Mouse (Mus musculus) lung, postnatal 0 days (tissue): ENCODE data around the gene Gpx6. TPM values are rescaled to one million over a fixed set of nuclear protein-coding genes. Genes with fewer than 3 reads are reported as not detected.

ENCODE experiments used
- ATAC-seq: fragments of 200-750 bp; cut with Nextera tagmentation; 2 replicates; pipeline ENCODE4 v1.8.0; 2017; ENCODE audit warnings: moderate library complexity
- DNase-seq: peaks from one replicate; pipeline ENCODE4 v3.0.0-alpha.2; 2016; ENCODE audit warnings: low spot score
- H3K27ac ChIP-seq: fragments of 300-500 bp; sonication (generic); 2 replicates; pipeline ENCODE4 v1.5.1; 2014; ENCODE audit warnings: antibody characterized with exemption, mild to moderate bottlenecking, low read length, mixed read lengths
- H3K27me3 ChIP-seq: fragments of 300-500 bp; sonication (generic); replicated peaks from 2 replicates; pipeline ENCODE4 v1.6.1; 2014; ENCODE audit warnings: low read length, mixed read lengths; ENCODE audit not compliant: insufficient read depth
- H3K36me3 ChIP-seq: fragments of 300-500 bp; sonication (generic); 2 replicates; pipeline ENCODE4 v1.6.1; 2014; ENCODE audit warnings: low read length, mixed read lengths; ENCODE audit not compliant: insufficient read depth
- H3K4me1 ChIP-seq: fragments of 300-500 bp; sonication (generic); 2 replicates; pipeline ENCODE4 v1.6.1; 2014; ENCODE audit warnings: antibody characterized with exemption, low read depth, low read length, mixed read lengths; ENCODE audit not compliant: insufficient read depth
- H3K4me2 ChIP-seq: fragments of 300-500 bp; sonication (generic); replicated peaks from 2 replicates; pipeline ENCODE4 v1.6.1; 2014; ENCODE audit warnings: low read depth, mild to moderate bottlenecking, low read length, moderate library complexity, mixed read lengths
- H3K4me3 ChIP-seq: fragments of 300-500 bp; sonication (generic); 2 replicates; pipeline ENCODE4 v1.5.1; 2014; ENCODE audit warnings: low read depth, low read length
- H3K9ac ChIP-seq: fragments of 300-500 bp; sonication (generic); replicated peaks from 2 replicates; pipeline ENCODE4 v1.6.1; 2014; ENCODE audit warnings: low read depth, mild to moderate bottlenecking
- H3K9me3 ChIP-seq: fragments of 300-500 bp; sonication (generic); 2 replicates; pipeline ENCODE4 v1.6.1; 2016; ENCODE audit warnings: low read length, mixed read lengths
- CTCF ChIP-seq: IDR thresholded peaks from 2 replicates; pipeline ENCODE4 v1.5.1; 2016; ENCODE audit warnings: antibody characterized with exemption, mild to moderate bottlenecking
- EP300 ChIP-seq: IDR thresholded peaks from 2 replicates; pipeline ENCODE4 v1.6.1; 2016; ENCODE audit warnings: antibody characterized with exemption, mild to moderate bottlenecking, control low read depth
- WGBS: fragments of 180-500 bp; shearing (Covaris S2); extraction: QIAGEN DNeasy Blood & Tissue Kit; methylation state at CpG from one replicate; pipeline ENCODE4 v1.1.7; 2014; 5-methylcytosine and 5-hydroxymethylcytosine counted together
- polyA plus RNA-seq: library from polyadenylated mRNA; unstranded; fragments of >200 nt; fragmentation: Nextera tagmentation; extraction: Ambion mirVana; gene quantifications from 2 replicates; pipeline ENCODE4 v1.2.1, GENCODE M21; 2015

Gpx6 gene
- polyA plus RNA-seq, 1 experiment from 2014 or later: 0.27 TPM

- TF ChIP-seq EP300 (no peak), CTCF (no peak)
- H3K36me3 ChIP-seq: no peaks in the 10 kb centered on the region
- H3K27me3 ChIP-seq: no peaks in the 10 kb centered on the region
- no peaks in the 10 kb centered on the region for H3K9me3 ChIP-seq
- ATAC-seq: no peak
- 12% methylated on average over 18 of the region's 18 CpGs for WGBS
- no peak overlapping the region for H3K9ac ChIP-seq
- H3K27ac ChIP-seq: no peak overlapping the region
- 0 out of 2 replicates have a peak overlapping the region, but pooled peaks have one; percentile 12 for H3K4me2 ChIP-seq
- no peaks in the 10 kb centered on the region for H3K4me1 ChIP-seq
- no peak overlapping the region for H3K4me3 ChIP-seq
- DNase-seq: no peak
Measured at GRCm38 (mm10) chr13:21321890-21322494, 10.1 kb downstream of the Gpx6 start.

- Histone ChIP-seq H3K27ac (no peak overlapping the region), H3K9me3 (no peaks in the 10 kb centered on the region), H3K9ac (no peak overlapping the region), H3K27me3 (no peaks in the 10 kb centered on the region), H3K36me3 (no peaks in the 10 kb centered on the region), H3K4me1 (no peaks in the 10 kb centered on the region), H3K4me3 (no peak overlapping the region), H3K4me2 (no peak overlapping the region)
- no peak for TF ChIP-seq CTCF
- TF ChIP-seq EP300: no peak
- DNase-seq (no peak), ATAC-seq (no peak)
- WGBS: 15% methylated on average over 18 of the region's 18 CpGs
Measured at GRCm38 (mm10) chr13:21322509-21323375, 10.8 kb downstream of the Gpx6 start.

- H3K36me3 ChIP-seq: no peaks in the 10 kb centered on the region
- H3K4me1 ChIP-seq: no peaks in the 10 kb centered on the region
- no peaks in the 10 kb centered on the region for H3K27me3 ChIP-seq
- no peak overlapping the region for H3K4me2 ChIP-seq
- no peak for ATAC-seq
- no peak for DNase-seq
- H3K27ac ChIP-seq: no peak overlapping the region
- no peaks in the 10 kb centered on the region for H3K9me3 ChIP-seq
- no peak overlapping the region for H3K4me3 ChIP-seq
- no peak overlapping the region for H3K9ac ChIP-seq
- TF ChIP-seq EP300 (no peak), CTCF (no peak)
- 62% methylated on average over 6 of the region's 6 CpGs for WGBS
Measured at GRCm38 (mm10) chr13:21323405-21323804, 11.5 kb downstream of the Gpx6 start.

GRCm38 (mm10) chr13:21326191-21326590 is 14.3 kb downstream of the Gpx6 start:
- H3K4me3 ChIP-seq: peak overlapping the region; percentile 24; the same call in 1 of the 2 replicates
- WGBS: 8% methylated on average over 4 of the region's 4 CpGs
- DNase-seq: peak; percentile 67
- no peaks in the 10 kb centered on the region for H3K9me3 ChIP-seq
- H3K4me1 ChIP-seq: no peaks in the 10 kb centered on the region
- H3K36me3 ChIP-seq: no peaks in the 10 kb centered on the region
- 0 out of 2 replicates have a peak, but pooled peaks have one; percentile 14 for ATAC-seq
- H3K27me3 ChIP-seq: no peaks in the 10 kb centered on the region
- peak overlapping the region; percentile 50 for H3K4me2 ChIP-seq
- peak; percentile 71 for TF ChIP-seq CTCF
- TF ChIP-seq EP300: no peak
- no peak overlapping the region for H3K27ac ChIP-seq
- no peak overlapping the region for H3K9ac ChIP-seq

- WGBS: under 1% methylated on average over 24 of the region's 24 CpGs
- Histone ChIP-seq H3K4me3 (peak overlapping the region; percentile 24), H3K36me3 (no peaks in the 10 kb centered on the region), H3K27ac (no peak overlapping the region), H3K9ac (no peak overlapping the region), H3K9me3 (no peaks in the 10 kb centered on the region), H3K4me2 (peak overlapping the region; percentile 50), H3K27me3 (no peaks in the 10 kb centered on the region), H3K4me1 (no peaks in the 10 kb centered on the region)
- TF ChIP-seq CTCF (peak; percentile 90), EP300 (no peak)
- DNase-seq: peak; percentile 85
- ATAC-seq: peak; percentile 53
Measured at GRCm38 (mm10) chr13:21326657-21327211, 14.8 kb downstream of the Gpx6 start.

GRCm38 (mm10) chr13:21327424-21327823 is 15.5 kb downstream of the Gpx6 start:
- TF ChIP-seq CTCF: no peak
- no peak for TF ChIP-seq EP300
- 2% methylated on average over 9 of the region's 9 CpGs for WGBS
- H3K27ac ChIP-seq: no peak overlapping the region
- ATAC-seq: no peak
- peak overlapping the region; percentile 50 for H3K4me2 ChIP-seq
- no peak for DNase-seq
- peak overlapping the region; percentile 24; the same call in 1 of the 2 replicates for H3K4me3 ChIP-seq
- H3K9ac ChIP-seq: no peak overlapping the region
- H3K27me3 ChIP-seq: no peaks in the 10 kb centered on the region
- no peaks in the 10 kb centered on the region for H3K9me3 ChIP-seq
- no peaks in the 10 kb centered on the region for H3K4me1 ChIP-seq
- no peaks in the 10 kb centered on the region for H3K36me3 ChIP-seq
